Comparison of ENCODE assay signal across 9 mouse cellular contexts in the genomic region with DNA sequence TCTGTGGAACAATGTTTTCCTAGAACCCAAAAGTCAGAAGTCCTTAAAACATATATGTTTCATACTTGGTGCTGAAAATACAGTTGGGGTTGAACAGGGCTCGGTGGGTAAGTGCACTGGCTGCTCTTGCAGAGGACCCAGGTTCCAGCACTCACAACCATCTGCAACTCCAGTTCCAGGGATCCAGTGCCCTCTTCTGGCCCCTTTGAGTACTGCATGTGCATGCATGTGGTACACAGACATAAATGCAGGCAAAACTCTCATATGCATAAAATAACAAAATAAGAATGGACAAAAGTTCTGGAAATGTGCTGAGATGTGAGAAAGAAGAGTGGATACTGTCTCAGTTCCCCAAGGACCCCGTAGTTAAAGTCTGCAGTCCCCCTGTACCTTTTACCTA.
A peak's percentile ranks its signal among the peaks of the same experiment; 100 is the strongest.
DNase-seq lines count a peak whose midpoint lies in the region; ATAC-seq and TF ChIP-seq lines count a peak whose summit lies in the region.
"Had no signal": no experiment of that assay in that cellular context is flagged by ENCODE, and none has a peak within 500 bp of the region (broad histone marks: within the 10 kb centered on the region; RNA-seq: fewer than 3 reads in every experiment).

No protein-coding gene starts in this region.

- H3K27me3 ChIP-seq in intestine, postnatal 0 days (replicated peaks; ENCODE audit: control insufficient read depth, insufficient read depth, low read length), result no peaks in the 10 kb centered on the region
- H3K27me3 ChIP-seq in intestine, embryonic 15.5 days (replicated peaks), result no peaks in the 10 kb centered on the region
- H3K27me3 ChIP-seq in splenic B cell, adult 2 months (ENCODE audit: control insufficient read depth, insufficient read depth, low read length, poor library complexity, severe bottlenecking), result no peaks in the 10 kb centered on the region
- H3K27me3 ChIP-seq in forebrain, embryonic 12.5 days, result no peaks in the 10 kb centered on the region

- H3K27ac ChIP-seq in intestine, postnatal 0 days (ENCODE audit: low read depth, low read length), result no peak overlapping the region
- no peak overlapping the region for H3K27ac ChIP-seq in intestine, embryonic 15.5 days
- H3K27ac ChIP-seq in forebrain, embryonic 12.5 days, result no peak overlapping the region

- no peaks in the 10 kb centered on the region for H3K9me3 ChIP-seq in intestine, postnatal 0 days (ENCODE audit: control insufficient read depth)
- H3K9me3 ChIP-seq in intestine, embryonic 15.5 days, result no peaks in the 10 kb centered on the region
- H3K9me3 ChIP-seq in forebrain, embryonic 12.5 days, result no peaks in the 10 kb centered on the region

- no peaks in the 10 kb centered on the region for H3K4me1 ChIP-seq in intestine, postnatal 0 days (replicated peaks; ENCODE audit: control insufficient read depth, insufficient read depth, low read length)
- no peaks in the 10 kb centered on the region for H3K4me1 ChIP-seq in intestine, embryonic 15.5 days (replicated peaks)
- H3K4me1 ChIP-seq in forebrain, embryonic 12.5 days, result peaks cover 17% of the 10 kb centered on the region

- ATAC-seq in intestine, postnatal 0 days, result no peak
- no peak for ATAC-seq in intestine, embryonic 15.5 days
- no peak for ATAC-seq in forebrain, embryonic 12.5 days (ENCODE audit: low FRiP score)
- ATAC-seq in megakaryocyte progenitor cell, adult 5-6 weeks (replicated peaks; ENCODE audit: poor library complexity), result no peak

- H3K4me2 ChIP-seq in intestine, postnatal 0 days (replicated peaks; ENCODE audit: low read depth), result no peak overlapping the region
- H3K4me2 ChIP-seq in intestine, embryonic 15.5 days (replicated peaks), result no peak overlapping the region
- no peak overlapping the region for H3K4me2 ChIP-seq in forebrain, embryonic 12.5 days

- TF ChIP-seq CTCF in intestine, postnatal 0 days (IDR thresholded peaks at IDR 0.05; ENCODE audit: low read depth), result peak; percentile 47

- H3K9ac ChIP-seq in intestine, postnatal 0 days (ENCODE audit: low read depth, low read length), result no peak overlapping the region
- H3K9ac ChIP-seq in intestine, embryonic 15.5 days, result no peak overlapping the region
- no peak overlapping the region for H3K9ac ChIP-seq in forebrain, embryonic 12.5 days

- no peak overlapping the region for H3K4me3 ChIP-seq in intestine, postnatal 0 days (ENCODE audit: low read depth, low read length)
- H3K4me3 ChIP-seq in intestine, embryonic 15.5 days (replicated peaks), result no peak overlapping the region
- H3K4me3 ChIP-seq in forebrain, embryonic 12.5 days (replicated peaks), result no peak overlapping the region

- WGBS in intestine, postnatal 0 days, result 92% methylated on average over 2 of the region's 2 CpGs
- 78% methylated on average over 2 of the region's 2 CpGs for WGBS in intestine, embryonic 15.5 days
- WGBS in forebrain, embryonic 12.5 days, result 80% methylated on average over 2 of the region's 2 CpGs

- no peaks in the 10 kb centered on the region for H3K36me3 ChIP-seq in intestine, postnatal 0 days (ENCODE audit: control insufficient read depth, insufficient read depth)
- no peaks in the 10 kb centered on the region for H3K36me3 ChIP-seq in intestine, embryonic 15.5 days
- no peaks in the 10 kb centered on the region for H3K36me3 ChIP-seq in splenic B cell, adult 2 months (ENCODE audit: control insufficient read depth, insufficient read depth, low read length, poor library complexity, severe bottlenecking)
- H3K36me3 ChIP-seq in forebrain, embryonic 12.5 days (replicated peaks), result no peaks in the 10 kb centered on the region

- DNase-seq in thymus, postnatal 14 days, result peak; percentile 10
- DNase-seq in thymus, adult 18-20 months, result no peak
- peak; percentile 72 for DNase-seq in R1 (ENCODE audit: low read depth, low spot score)
- peak; percentile 19 for DNase-seq in splenic B cell, adult 2 months (ENCODE audit: low read depth, low spot score)
- DNase-seq: cerebellum, adult 9-11 months had no signal

Comparison
In these comparisons a context has a peak if more than half of its experiments do, and no peak if none do; other contexts are left out.
1. DNase-seq: peak in thymus, postnatal 14 days (single experiment), R1 (single experiment) and splenic B cell, adult 2 months (single experiment); none in thymus, adult 18-20 months (0 of 2).